Mouse (Mus musculus) midbrain, embryonic 10.5 days (tissue): Measurements from ENCODE around the gene Arhgap10. TPM values are rescaled to one million over a fixed set of nuclear protein-coding genes. Genes with fewer than 3 reads are reported as not detected.
A peak's percentile ranks its signal among the peaks of the same experiment; 100 is the strongest.

Experiments used
- DNase-seq: peaks from one replicate; pipeline ENCODE4 v3.0.0-alpha.2; 2017; ENCODE audit warnings: low spot score
- H3K27ac ChIP-seq: fragments of 300-500 bp; sonication (generic); replicated peaks from 2 replicates; pipeline ENCODE4 v1.5.1; 2016; ENCODE audit warnings: mild to moderate bottlenecking
- H3K27me3 ChIP-seq: fragments of 300-500 bp; sonication (generic); 2 replicates; pipeline ENCODE4 v1.6.1; 2016; ENCODE audit warnings: low read depth, mild to moderate bottlenecking; ENCODE audit not compliant: poor library complexity, severe bottlenecking
- H3K36me3 ChIP-seq: fragments of 300-500 bp; sonication (generic); 2 replicates; pipeline ENCODE4 v1.6.1; 2016; ENCODE audit warnings: mild to moderate bottlenecking, moderate library complexity
- H3K4me1 ChIP-seq: fragments of 300-500 bp; sonication (generic); 2 replicates; pipeline ENCODE4 v1.6.1; 2016
- H3K4me3 ChIP-seq: fragments of 300-500 bp; sonication (generic); 2 replicates; pipeline ENCODE4 v1.5.1; 2016; ENCODE audit warnings: mild to moderate bottlenecking, moderate library complexity
- H3K9me3 ChIP-seq: fragments of 300-500 bp; sonication (generic); replicated peaks from 2 replicates; pipeline ENCODE4 v1.6.1; 2016; ENCODE audit warnings: mild to moderate bottlenecking
- WGBS: fragments of 180-500 bp; shearing (Covaris S2); methylation state at CpG from one replicate; pipeline ENCODE4 v1.1.7; 2016; 5-methylcytosine and 5-hydroxymethylcytosine counted together
- polyA plus RNA-seq: library from polyadenylated mRNA; unstranded; fragments of >200 nt; fragmentation: Nextera tagmentation; extraction: Ambion mirVana; gene quantifications from 2 replicates; pipeline ENCODE4 v1.2.1, GENCODE M21; 2016

Gene Arhgap10
- 13.9 and 16.5 TPM in 2 replicates for polyA plus RNA-seq

GRCm38 (mm10) chr8:77517301-77518200, at the start of gene Arhgap10:
TSS of gene Arhgap10 (minus strand) at chr8:77517953.
- H3K4me3 ChIP-seq = peak within 1 kb of the TSS; percentile 75
- H3K27ac ChIP-seq = peak within 1 kb of the TSS; percentile 88
- no peaks in the 10 kb centered on the region for H3K9me3 ChIP-seq
- no peaks in the 10 kb centered on the region for H3K36me3 ChIP-seq
- H3K27me3 ChIP-seq = peaks cover 56% of the 10 kb centered on the region
- peak; percentile 89 for DNase-seq
- H3K4me1 ChIP-seq = peaks cover 45% of the 10 kb centered on the region
- under 1% methylated on average over 76 of the region's 95 CpGs for WGBS

GRCm38 (mm10) chr8:77561441-77561840, 43.7 kb upstream of the Arhgap10 start:
- Histone ChIP-seq H3K27me3 (no peaks in the 10 kb centered on the region), H3K4me1 (no peaks in the 10 kb centered on the region)

GRCm38 (mm10) chr8:77552491-77552890, 34.7 kb upstream of the Arhgap10 start:
- Histone ChIP-seq H3K4me3 (no peak overlapping the region), H3K27ac (no peak overlapping the region), H3K27me3 (no peaks in the 10 kb centered on the region), H3K4me1 (peaks cover 23% of the 10 kb centered on the region), H3K36me3 (peaks cover 62% of the 10 kb centered on the region), H3K9me3 (no peaks in the 10 kb centered on the region)
- no peak for DNase-seq
- WGBS = 95% methylated on average over 3 of the region's 3 CpGs

More at GRCm38 (mm10) chr8:77561441-77561840, 43.7 kb upstream of the Arhgap10 start:
- 91% methylated on average over 3 of the region's 3 CpGs for WGBS
- H3K9me3 ChIP-seq = no peaks in the 10 kb centered on the region
- no peak for DNase-seq
- peaks cover 99% of the 10 kb centered on the region for H3K36me3 ChIP-seq
- H3K27ac ChIP-seq = no peak overlapping the region
- H3K4me3 ChIP-seq = no peak overlapping the region

- DNase-seq = peak; percentile 15
- peak overlapping the region; percentile 78 for H3K4me3 ChIP-seq
- H3K27ac ChIP-seq = peak overlapping the region; percentile 93
- H3K9me3 ChIP-seq = no peaks in the 10 kb centered on the region
- no peaks in the 10 kb centered on the region for H3K27me3 ChIP-seq
- WGBS = 34% methylated on average over 7 of the region's 7 CpGs
- peaks cover 38% of the 10 kb centered on the region for H3K36me3 ChIP-seq
- peaks cover 23% of the 10 kb centered on the region for H3K4me1 ChIP-seq
Observed at GRCm38 (mm10) chr8:77549881-77550580, 32.3 kb upstream of the Arhgap10 start.

GRCm38 (mm10) chr8:77549121-77549706, 31.5 kb upstream of the Arhgap10 start, which contains the start of gene Prmt9:
TSS of gene Prmt9 (plus strand) at chr8:77549397.
- Histone ChIP-seq H3K27me3 (no peaks in the 10 kb centered on the region), H3K27ac (peak within 1 kb of the TSS; percentile 93), H3K4me1 (peaks cover 23% of the 10 kb centered on the region), H3K4me3 (peak within 1 kb of the TSS; percentile 78), H3K9me3 (no peaks in the 10 kb centered on the region), H3K36me3 (peaks cover 31% of the 10 kb centered on the region)
- DNase-seq = peak; percentile 90
- WGBS = 4% methylated on average over 42 of the region's 42 CpGs

- no peaks in the 10 kb centered on the region for H3K9me3 ChIP-seq
- no peak for DNase-seq
- no peaks in the 10 kb centered on the region for H3K27me3 ChIP-seq
- no peak overlapping the region for H3K27ac ChIP-seq
- no peak overlapping the region for H3K4me3 ChIP-seq
- WGBS = 90% methylated on average over 4 of the region's 4 CpGs
- no peaks in the 10 kb centered on the region for H3K36me3 ChIP-seq
- H3K4me1 ChIP-seq = peaks cover 13% of the 10 kb centered on the region
Observed at GRCm38 (mm10) chr8:77545616-77546015, 27.9 kb upstream of the Arhgap10 start.

GRCm38 (mm10) chr8:77544428-77544827, 26.7 kb upstream of the Arhgap10 start:
- H3K4me3 ChIP-seq = no peak overlapping the region
- DNase-seq = no peak
- H3K36me3 ChIP-seq = no peaks in the 10 kb centered on the region
- H3K4me1 ChIP-seq = peaks cover 3% of the 10 kb centered on the region; the same call in 1 of the 2 replicates
- H3K9me3 ChIP-seq = no peaks in the 10 kb centered on the region
- H3K27ac ChIP-seq = no peak overlapping the region
- WGBS = 78% methylated on average over 3 of the region's 3 CpGs
- H3K27me3 ChIP-seq = no peaks in the 10 kb centered on the region

- no peaks in the 10 kb centered on the region for H3K27me3 ChIP-seq
- no peak overlapping the region for H3K27ac ChIP-seq
- WGBS = 93% methylated on average over 6 of the region's 6 CpGs
- DNase-seq = no peak
- no peaks in the 10 kb centered on the region for H3K4me1 ChIP-seq
- H3K9me3 ChIP-seq = no peaks in the 10 kb centered on the region
- H3K4me3 ChIP-seq = no peak overlapping the region
- H3K36me3 ChIP-seq = no peaks in the 10 kb centered on the region
Observed at GRCm38 (mm10) chr8:77543152-77543777, 25.5 kb upstream of the Arhgap10 start.

GRCm38 (mm10) chr8:77538256-77538655, 20.5 kb upstream of the Arhgap10 start:
- no peaks in the 10 kb centered on the region for H3K36me3 ChIP-seq
- no peak for DNase-seq
- H3K27me3 ChIP-seq = no peaks in the 10 kb centered on the region
- H3K4me3 ChIP-seq = no peak overlapping the region
- 82% methylated on average over 1 of the region's 1 CpGs for WGBS
- H3K4me1 ChIP-seq = no peaks in the 10 kb centered on the region
- no peak overlapping the region for H3K27ac ChIP-seq
- no peaks in the 10 kb centered on the region for H3K9me3 ChIP-seq

- Histone ChIP-seq H3K27me3 (no peaks in the 10 kb centered on the region), H3K27ac (no peak overlapping the region), H3K4me1 (no peaks in the 10 kb centered on the region), H3K9me3 (no peaks in the 10 kb centered on the region), H3K36me3 (no peaks in the 10 kb centered on the region), H3K4me3 (no peak overlapping the region)
- WGBS = 80% methylated on average over 12 of the region's 12 CpGs
- DNase-seq = no peak
Observed at GRCm38 (mm10) chr8:77536821-77537220, 19.1 kb upstream of the Arhgap10 start.

- no peaks in the 10 kb centered on the region for H3K36me3 ChIP-seq
- no peak overlapping the region for H3K27ac ChIP-seq
- no peak overlapping the region for H3K4me3 ChIP-seq
- DNase-seq = no peak
- WGBS = 91% methylated on average over 5 of the region's 5 CpGs
- H3K4me1 ChIP-seq = no peaks in the 10 kb centered on the region
- H3K27me3 ChIP-seq = no peaks in the 10 kb centered on the region
- no peaks in the 10 kb centered on the region for H3K9me3 ChIP-seq
Observed at GRCm38 (mm10) chr8:77535026-77535595, 17.4 kb upstream of the Arhgap10 start.
